Mouse (Mus musculus) cortical plate, adult 2 months (tissue): Measurements from ENCODE around the gene Wdr62.

Experiments used
- CTCF ChIP-seq: fragments of 200-500 bp; IDR thresholded peaks from 2 replicates; pipeline ENCODE4 v1.5.1; 2011; ENCODE audit warnings: mild to moderate bottlenecking, control low read depth, low read length; ENCODE audit not compliant: insufficient read depth; ENCODE audit errors: extremely low read depth
- POLR2A ChIP-seq: fragments of 200-500 bp; IDR thresholded peaks from 2 replicates; pipeline ENCODE4 v1.6.1; 2011; ENCODE audit warnings: mild to moderate bottlenecking, low read length, control low read depth; ENCODE audit not compliant: insufficient read depth; ENCODE audit errors: extremely low read depth

- TF ChIP-seq POLR2A (no peak), CTCF (no peak)
These were observed 37.9 kb upstream of the Wdr62 start for GRCm38 (mm10) chr7:30318142-30318541.
